Mouse (Mus musculus) heart, adult 18-20 months (tissue): Measurements from ENCODE around the gene AI481877. TPM values are rescaled to one million over a fixed set of nuclear protein-coding genes. Genes with fewer than 3 reads are reported as not detected.

Experiments
- DNase-seq, 2 experiments: peaks; one replicate each; pipeline ENCODE4 v3.0.0; 2021 to 2022; ENCODE audit warnings: mixed read lengths in 1 of 2
- total RNA-seq, 2 experiments: library from RNA; stranded (reverse); gene quantifications; 2 replicates each; pipeline ENCODE4 v1.2.3; 2021

The AI481877 gene
- total RNA-seq, 2 experiments from 2014 or later: not detected

DNA sequence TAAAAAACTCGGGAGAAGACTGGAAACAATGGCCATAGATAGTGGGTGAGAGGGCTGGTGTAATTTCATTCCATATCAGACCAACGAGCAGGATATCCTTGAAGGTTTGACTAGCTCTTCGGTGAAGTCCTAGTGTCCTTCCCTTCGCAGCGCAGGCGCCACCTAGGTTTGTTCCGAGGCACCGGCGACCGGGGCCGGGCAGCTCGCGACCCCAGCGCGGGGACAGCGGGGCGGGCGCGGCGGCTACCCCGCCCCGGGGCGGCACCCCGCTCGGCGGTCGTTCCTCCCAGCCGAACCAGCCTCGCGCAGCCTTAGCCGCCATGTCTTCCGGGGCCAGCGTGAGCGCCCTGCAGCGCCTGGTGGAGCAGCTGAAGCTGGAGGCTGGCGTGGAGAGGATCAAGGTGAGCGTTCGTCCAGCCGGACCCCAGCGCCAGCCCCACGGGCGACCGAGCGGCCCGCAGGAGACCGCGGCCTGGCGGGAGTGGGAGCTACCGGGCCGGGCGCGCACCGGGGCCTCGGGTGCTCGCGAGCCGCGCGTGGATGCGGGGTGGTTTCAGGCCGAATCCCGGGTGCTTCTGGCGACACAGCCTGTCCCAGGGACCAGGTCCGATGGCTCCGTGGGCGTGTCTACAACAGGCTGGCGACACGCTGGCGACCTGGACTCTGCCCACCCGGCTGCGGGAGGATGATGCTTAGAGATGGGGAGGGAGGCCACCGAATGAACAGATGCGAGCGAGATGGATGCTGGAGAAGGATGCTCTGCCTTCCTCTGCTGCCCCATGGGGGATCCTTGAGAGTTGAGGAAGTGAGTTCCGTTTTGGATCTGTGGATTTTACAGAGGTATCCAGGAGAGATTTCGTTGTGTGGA lies 103.6 kb downstream of the AI481877 start, which contains the start of gene Gng10:
Gene Gng10, plus strand, starts transcription at position 171 of the 868 bp plus-strand sequence.
- DNase-seq: peak; percentile 72 to 77

DNA sequence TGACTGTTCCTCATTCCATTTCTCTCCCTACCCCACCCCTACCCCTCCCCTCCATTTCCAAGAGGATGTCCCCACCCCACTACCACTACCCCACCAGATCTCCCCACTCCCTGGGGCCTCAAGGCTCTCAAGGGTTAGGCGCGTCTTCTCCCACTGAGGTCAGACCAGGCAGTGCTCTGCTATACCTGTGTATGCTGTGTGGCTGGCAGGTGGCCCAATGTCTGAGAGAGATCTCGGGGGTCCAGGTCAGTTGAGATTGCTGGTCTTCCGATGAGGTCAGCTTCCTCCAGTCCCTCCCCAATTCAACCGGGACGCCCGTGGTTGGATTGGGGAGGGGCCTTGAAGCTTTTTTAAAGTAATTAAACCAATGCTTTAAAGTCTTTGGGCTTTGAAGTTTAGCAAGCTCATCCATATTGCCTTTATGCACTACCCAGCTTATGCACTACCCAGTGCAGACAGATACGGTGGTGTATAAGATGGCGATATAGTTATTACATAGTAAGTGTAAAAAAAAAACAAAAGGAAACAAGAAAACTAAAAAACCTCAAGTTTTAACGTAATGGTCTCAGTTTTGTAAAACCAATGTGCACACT lies 104.4 kb downstream of the AI481877 start:
- DNase-seq: no peak

DNA sequence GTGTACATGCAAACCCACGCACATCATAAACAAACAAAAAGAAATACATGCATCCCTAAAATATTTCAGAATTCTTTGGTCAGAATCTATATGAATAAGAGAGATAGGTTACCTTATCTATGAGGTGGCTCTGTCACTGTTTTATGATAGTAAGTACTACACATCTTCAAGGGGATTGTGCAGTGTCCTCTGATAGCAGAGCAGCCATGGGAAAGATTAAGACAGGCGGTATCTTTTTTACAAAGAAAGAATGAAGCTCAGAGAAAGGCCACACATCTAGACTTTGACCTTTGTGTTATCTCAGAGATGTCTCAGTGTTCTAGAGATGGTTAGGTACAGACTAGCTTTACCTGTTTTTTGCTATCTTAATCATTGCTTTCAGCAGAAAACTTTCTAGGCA lies 121.9 kb downstream of the AI481877 start:
- no peak for DNase-seq

DNA sequence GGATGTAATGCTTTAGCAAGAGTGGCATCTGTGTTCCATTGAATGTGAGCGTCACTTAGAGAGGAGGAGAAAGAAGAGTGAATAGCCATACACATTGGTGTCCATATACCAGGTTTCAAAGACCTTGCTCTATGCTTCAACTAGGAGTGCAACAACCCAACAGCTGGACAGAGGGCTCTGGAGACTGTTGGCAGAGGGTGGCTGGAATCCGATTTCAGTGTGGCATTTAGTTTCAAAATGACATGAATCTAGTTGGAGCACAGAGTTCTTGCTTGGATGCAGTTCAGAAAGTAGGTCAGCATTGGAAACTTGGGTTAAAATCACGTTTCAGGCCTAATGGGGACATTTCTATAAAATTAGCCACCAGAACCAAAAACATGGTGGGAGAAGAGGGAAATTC lies 123.6 kb downstream of the AI481877 start:
- no peak for DNase-seq

DNA sequence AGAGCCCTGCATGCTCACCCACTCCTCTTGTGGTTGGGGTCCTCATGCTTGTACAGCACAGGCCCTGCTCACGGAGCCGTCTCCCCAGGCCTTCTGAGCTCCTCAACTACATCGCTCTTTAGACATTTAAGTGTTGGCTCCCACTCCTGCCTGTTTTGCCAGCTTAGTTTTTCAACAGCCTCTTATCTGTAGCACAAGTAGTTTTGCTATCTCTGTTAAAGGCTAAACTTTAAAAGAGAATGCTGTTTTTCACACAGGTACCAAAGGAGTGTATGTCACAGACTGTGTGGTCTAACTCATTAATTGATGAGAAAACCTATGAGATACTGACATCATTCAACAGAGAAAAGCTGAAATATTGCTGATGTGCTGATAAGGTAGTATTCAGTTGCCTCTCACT lies 127.3 kb downstream of the AI481877 start:
- DNase-seq: no peak

DNA sequence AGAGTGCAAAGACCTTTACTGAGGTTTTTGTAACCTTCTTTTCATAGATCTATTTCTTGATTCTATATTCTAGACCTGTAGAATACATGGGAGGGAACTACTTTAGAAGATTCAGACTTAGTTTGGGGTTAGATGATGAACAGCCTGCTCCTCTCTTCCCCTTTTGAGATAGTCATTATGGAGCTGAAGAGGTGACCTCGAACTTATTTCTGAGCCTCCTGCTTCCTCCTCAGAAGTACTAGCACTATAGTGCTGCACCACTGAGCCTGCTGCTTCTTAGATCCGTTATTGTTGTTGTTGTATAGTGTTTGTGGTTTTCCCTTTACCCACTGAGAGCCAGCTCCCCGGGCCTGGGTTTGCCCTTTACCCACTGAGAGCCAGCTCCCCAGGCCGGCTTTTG lies 129.1 kb downstream of the AI481877 start:
- DNase-seq: no peak

DNA sequence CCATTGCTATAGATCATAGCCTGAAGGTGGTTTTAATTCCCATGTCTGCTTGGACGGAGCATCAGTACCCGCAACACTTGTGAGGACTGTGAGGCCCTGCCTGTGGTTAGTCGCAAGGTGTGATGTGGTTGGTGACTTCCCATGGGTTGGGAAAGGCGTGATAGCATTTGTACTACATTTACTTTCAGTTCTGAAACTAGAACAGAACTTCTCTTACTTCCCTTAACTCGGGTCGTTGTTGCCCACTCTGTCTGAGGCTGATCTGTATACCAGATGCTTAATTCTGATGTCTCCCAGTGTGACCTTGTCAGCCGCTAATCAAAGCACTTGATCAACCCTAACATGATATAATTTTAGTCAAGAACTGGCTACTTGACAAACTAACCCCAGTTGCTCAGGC lies 129.6 kb downstream of the AI481877 start:
- DNase-seq: no peak

DNA sequence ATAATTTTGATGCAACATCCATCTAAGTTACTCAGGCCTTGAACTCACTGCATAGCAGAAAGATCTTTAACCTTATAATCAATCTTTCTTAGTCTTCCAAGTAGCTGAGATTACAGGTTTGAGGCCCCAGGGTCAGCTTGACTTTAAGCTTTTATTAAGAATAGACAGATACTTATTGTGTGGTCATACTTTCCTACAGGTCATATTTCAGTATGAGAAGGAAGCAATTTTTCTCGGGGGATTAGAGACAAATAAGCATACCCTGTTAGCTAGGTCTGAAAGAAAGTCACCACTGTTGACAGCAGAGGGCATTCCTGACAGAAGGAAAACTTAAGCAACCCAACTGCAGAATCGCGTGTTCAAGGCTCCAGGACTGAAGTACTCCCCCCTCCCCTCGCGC lies 130.8 kb downstream of the AI481877 start:
- no peak for DNase-seq

DNA sequence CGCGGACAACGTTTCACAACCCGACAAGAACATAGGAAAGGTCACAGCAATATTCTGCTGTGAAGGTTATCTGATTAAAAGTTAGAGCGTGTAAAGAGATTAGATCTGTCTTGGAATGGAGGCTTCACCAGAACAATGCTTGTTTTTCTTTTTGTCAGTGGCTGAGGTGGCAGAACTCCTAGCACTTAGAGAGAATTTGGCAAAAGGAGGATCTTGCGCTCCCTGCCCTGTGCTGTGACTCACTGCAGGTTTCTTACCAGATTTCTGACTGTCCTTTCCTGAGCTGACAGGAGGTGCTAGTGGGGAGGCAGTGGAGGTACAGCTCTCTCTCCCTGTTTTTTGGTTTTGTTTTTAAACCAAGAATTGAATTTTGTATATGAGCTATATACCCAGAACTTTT lies 131.8 kb downstream of the AI481877 start:
- no peak for DNase-seq

DNA sequence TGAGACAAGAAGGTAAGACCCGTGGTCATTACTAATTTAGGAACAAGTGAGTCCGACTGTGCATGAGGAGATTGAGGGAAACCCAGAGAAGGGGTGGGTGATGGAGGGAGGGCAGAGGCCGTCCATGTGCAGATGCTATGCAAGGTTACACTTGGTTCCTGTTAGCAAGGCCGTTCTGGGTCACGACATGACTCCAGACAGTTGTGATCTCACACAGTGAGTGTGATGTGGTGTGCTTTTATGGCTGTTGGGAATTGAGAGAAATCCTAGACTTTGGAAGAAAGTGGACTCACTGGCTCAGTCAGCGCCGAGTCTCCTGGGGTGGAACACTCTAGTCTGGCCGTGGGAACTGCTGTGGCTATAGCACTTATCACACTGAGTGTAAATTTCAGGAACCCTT lies 132.6 kb downstream of the AI481877 start:
- no peak for DNase-seq

DNA sequence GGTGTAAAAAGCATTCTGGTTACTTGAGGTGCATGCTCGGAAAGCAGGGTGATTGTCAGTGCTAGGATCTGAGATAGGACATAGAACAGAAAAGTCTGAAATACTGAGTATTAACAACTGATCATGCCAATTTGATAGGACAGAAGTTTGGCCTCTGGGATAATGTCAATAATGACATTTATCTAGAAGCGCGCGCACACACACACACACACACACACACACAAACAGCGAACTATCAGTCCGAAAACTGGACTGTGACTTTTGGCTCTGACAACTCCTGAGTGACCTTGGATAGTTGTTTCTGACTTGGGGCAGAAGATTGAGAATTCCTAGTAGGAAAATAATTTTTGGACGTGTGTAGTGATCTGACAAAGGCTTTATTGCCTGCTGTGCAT lies 135.0 kb downstream of the AI481877 start:
- no peak for DNase-seq

DNA sequence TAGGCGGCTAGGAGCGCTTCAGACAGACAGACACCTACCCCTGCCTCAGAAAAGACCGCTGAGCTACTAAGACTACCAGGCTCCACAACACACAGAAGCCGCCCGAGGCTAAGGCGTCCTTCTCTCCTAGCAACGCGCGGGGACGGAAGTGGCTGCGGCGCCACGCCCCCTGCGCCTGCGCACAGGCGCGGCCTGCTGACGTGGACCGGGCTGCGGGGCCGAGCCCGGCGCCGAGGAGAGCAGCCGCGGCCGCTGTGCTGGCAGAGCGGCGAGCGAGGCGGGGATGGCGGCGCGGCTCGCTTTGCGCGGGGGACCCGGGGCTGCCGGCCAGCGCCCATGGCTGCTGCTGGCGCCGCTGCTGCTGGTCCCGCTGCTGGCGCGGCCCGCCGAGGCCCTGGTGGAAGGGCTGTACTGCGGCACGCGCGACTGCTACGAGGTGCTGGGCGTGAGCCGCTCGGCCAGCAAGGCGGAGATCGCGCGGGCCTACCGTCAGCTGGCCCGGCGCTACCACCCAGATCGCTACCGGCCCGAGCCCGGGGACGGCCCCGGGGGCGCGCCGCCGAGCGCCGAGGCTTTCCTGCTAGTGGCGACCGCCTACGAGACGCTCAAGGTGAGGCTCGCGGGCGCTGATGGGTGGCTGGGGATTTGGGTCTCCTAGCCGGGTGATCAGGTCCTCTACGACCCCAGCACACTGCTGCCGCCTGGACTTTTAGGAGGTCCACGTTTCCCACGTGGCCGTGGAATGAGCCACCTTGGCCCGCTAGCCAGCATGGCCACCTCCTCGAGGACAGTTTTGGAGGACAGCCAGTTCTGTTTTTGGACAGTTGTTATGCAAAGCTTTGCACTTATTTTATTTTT lies 135.6 kb downstream of the AI481877 start, which contains the start of gene Gm20503:
Gene Gm20503, plus strand, starts transcription at position 263 of the 858 bp plus-strand sequence.
- peak; percentile 92 to 96 for DNase-seq

DNA sequence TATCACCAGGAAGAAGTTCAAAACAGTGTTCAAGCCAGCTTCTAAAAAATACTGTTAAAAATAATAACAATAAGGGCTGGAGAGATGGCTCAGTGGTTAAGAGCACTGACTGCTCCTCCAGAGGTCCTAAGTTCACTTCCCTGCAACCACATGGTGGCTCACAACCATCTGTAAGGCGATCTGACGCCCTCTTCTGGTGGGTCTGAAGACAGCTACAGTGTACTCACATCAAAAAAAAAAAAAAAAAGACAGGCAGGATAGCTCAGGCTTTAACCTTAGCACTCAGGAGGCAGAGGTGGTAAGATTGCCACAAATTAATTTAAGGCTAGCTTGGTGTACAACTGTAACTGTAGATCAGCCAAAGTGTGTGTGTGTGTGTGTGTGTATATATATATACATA lies 138.2 kb downstream of the AI481877 start:
- DNase-seq: no peak

DNA sequence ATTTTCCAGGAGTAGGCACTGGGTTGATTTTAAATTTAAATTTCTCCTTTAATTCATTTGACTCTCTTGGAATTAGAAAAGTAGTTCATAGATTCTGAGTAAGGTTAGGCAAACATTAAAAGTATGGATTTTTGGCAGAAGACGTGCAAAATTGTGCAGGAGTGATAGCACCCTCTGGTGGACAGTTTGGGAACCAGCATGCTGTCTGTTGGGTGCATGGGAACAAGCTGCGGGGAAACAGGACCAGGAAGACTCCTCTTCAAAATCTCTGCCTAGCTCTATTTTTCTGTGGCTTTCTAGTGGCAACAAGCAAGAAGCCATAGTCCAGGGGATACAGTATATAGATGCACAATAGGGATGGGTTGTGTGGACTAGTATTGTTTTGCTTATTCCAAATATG lies 139.1 kb downstream of the AI481877 start:
- peak; percentile 73 to 86 for DNase-seq

DNA sequence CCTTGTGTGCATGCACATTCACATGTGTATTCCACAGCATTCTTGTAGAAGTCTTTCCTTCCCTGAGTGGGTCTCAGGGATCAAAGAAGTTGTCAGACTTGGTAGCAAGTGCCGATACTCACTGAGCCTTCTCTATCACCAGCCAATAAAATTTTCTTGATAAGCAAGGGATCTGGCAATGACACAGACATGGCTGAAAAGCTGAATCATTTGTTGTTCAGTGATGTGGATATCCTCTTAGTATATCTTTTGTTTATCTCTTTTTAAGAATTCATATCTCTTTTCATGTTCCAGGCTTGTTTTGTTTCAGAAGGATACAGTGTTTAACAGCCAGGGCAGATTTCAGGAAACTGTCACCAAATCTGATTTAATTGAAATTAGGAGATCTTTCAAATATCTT lies 140.1 kb downstream of the AI481877 start:
- no peak for DNase-seq

DNA sequence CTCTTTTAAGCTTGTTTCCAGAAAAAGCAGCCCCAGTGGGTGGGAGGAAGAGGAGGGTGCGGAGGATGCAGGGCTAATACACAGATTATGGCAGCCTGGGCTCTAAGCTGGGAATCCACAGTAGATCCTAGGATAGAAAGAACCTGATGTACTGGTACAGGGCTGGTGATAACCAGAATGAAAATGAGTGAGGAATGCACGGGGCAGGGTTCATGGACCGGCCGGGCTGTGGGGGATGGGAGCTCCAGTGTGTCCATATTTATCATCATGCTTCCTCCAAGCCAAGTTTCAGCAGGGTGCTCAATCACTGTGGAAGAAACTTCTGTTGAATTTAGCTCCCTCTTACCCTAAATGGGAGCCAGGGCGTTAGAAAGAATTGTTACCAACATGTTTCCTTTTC lies 141.7 kb downstream of the AI481877 start:
- DNase-seq: no peak

DNA sequence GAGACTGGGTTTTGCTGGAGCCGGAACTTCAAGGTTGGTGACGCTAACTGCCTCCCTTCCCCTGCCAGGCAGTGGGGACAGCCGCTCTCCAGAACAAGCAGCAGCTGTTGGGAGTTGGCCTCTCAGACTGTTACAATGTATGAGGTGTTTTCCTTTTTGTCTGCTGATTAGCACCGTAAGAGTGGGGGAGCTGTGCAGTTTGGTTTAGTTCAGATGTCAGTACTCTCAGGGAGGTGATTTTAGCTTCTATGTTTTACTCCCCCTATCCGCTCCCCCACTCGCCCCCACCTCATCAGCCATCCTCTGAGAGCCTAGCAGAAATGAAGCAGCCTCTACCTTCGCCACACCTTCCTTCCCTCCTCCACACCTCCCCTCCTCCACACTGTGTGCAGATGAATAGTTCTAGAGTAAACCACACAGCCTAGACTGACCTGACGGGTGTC lies 143.5 kb downstream of the AI481877 start:
- DNase-seq: no peak

DNA sequence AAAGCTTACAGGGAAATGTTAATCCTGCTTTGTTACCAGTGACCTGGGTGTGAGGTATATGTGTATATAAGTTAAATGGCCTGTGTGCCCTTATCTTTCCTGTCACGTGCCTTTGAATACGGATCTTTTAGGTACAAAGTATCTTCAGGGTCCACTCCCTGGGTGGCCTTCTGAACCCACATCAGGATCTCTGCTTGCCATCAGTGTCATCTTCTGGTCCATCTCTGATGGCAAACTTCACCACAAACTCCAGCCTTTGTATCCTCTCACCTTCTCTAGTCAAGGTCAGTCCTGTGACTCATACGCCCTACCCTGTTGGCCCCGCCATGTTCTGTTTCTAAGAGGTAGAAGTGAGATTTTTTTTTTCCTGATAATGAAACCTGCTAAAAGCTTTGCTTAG lies 144.0 kb downstream of the AI481877 start, which contains the start of gene Dnajc25:
Gene Dnajc25, plus strand, starts transcription at position 301 of the 400 bp plus-strand sequence.
- DNase-seq: no peak
